Mouse (Mus musculus) C2C12 (cell line): ENCODE measurements around the gene Polr2e.

Experiments
- CEBPB ChIP-seq: IDR thresholded peaks from one replicate; pipeline ENCODE4 v1.6.1; 2011; ENCODE audit warnings: low read depth, mild to moderate bottlenecking, control low read depth, moderate library complexity
- CTCF ChIP-seq: IDR thresholded peaks from one replicate; pipeline ENCODE4 v1.5.1; 2011; ENCODE audit not compliant: control insufficient read depth, insufficient read depth, insufficient read length
- FOSL1 ChIP-seq: IDR thresholded peaks from one replicate; pipeline ENCODE4 v1.8.0; 2011; ENCODE audit warnings: mild to moderate bottlenecking, low read length; ENCODE audit not compliant: poor library complexity, insufficient read depth, severe bottlenecking
- MAX ChIP-seq: IDR thresholded peaks from one replicate; pipeline ENCODE4 v1.6.1; 2011; ENCODE audit warnings: mild to moderate bottlenecking, control low read depth
- MYOD1 ChIP-seq: IDR thresholded peaks from one replicate; pipeline ENCODE4 v1.6.1; 2011; ENCODE audit warnings: low read depth; ENCODE audit not compliant: control insufficient read depth, insufficient read length
- MYOG ChIP-seq: IDR thresholded peaks from one replicate; pipeline ENCODE4 v1.6.1; 2011; ENCODE audit not compliant: control insufficient read depth, insufficient read length; ENCODE audit errors: extremely low read depth

DNA sequence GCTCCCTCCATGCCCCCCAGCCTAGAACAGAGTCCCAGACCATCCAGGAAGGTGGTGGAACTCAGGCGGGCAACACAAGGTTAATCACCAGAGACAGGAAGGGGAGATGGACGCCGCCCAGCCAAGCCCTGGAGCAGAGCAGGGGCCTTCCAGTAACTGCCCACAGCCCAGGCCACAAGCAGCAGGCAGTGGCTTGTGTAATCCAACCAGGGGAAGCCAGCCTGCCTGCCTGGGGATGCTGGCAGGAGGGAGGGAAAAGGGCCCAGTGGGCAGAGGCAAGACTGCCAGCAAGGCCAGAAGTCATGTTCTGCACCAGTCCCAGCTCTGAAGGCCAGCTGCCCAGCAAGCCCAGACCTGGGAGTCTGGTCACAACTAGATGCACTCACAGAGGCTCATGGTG is 47.3 kb upstream of the Polr2e start:
- TF ChIP-seq CTCF (no peak), MAX (no peak), MYOD1 (no peak), FOSL1 (no peak), MYOG (no peak), CEBPB (no peak)
